Mouse (Mus musculus): ENCODE data around the gene Chst11. TPM values are rescaled to one million over a fixed set of nuclear protein-coding genes. Genes with fewer than 3 reads are reported as not detected.

Chst11 gene
- total RNA-seq, 2 experiments from 2014 or later, result 1.3 to 1.4 TPM

GRCm38 (mm10) chr10:83152723-83153122, 167.4 kb downstream of the Chst11 start:
- intact Hi-C loops (cut with DNase I; ENCODE audit: low total_unique reads), result no loop called here
- no peak for DNase-seq

- intact Hi-C loops (cut with DNase I; ENCODE audit: low total_unique reads), result no loop called here
- DNase-seq, result no peak
Measured at GRCm38 (mm10) chr10:83153374-83153773, 168.1 kb downstream of the Chst11 start.

GRCm38 (mm10) chr10:83153887-83154286, 168.6 kb downstream of the Chst11 start:
- no peak for DNase-seq
- intact Hi-C loops (cut with DNase I; ENCODE audit: low total_unique reads), result no loop called here

DNA sequence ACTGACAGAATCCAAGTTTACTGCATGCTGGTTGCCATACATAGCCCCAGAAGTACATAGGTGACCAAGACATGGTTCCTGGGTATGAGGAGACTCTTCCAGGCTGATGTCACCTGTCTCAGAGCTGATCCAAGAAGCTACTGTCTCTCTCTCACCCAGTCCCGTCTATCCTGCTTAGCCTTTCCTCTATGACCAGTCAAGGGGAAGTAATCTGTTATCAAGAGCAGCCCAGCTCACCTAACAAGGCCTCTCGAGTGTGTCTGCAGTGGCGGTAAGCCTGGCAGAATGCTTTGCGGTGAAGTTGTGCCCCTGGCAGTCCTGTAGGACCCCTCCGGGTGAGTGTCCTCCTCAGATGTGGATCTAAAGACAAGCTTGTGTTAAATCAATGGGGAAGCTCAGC, 172.0 kb downstream of the Chst11 start:
- intact Hi-C loops (cut with DNase I; ENCODE audit: low total_unique reads), result no loop called here
- no peak for DNase-seq

- no peak for DNase-seq
- intact Hi-C loops (cut with DNase I; ENCODE audit: low total_unique reads), result no loop called here
Measured at GRCm38 (mm10) chr10:83158322-83158721, 173.0 kb downstream of the Chst11 start.

DNA sequence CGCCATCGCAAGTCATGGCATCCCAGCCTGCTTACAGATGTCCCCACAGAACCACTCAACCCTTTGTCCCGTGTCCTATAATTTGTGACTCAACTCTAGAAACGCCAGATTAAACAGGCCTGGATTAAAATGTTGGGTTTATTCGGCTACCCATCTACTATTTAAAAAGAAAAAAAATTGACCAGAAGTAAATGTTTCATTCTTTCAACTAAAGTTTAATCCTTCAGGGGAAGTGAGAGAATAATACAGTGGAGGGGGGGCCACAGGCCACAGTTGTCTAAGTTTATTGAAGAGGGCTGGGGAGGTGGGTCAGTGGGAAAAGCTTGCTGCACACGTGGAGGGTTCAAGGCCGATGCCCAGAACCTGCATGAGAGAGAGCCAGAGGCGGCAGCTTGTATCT, 173.9 kb downstream of the Chst11 start:
- intact Hi-C loops (cut with DNase I; ENCODE audit: low total_unique reads), result no loop called here
- DNase-seq, result no peak

DNA sequence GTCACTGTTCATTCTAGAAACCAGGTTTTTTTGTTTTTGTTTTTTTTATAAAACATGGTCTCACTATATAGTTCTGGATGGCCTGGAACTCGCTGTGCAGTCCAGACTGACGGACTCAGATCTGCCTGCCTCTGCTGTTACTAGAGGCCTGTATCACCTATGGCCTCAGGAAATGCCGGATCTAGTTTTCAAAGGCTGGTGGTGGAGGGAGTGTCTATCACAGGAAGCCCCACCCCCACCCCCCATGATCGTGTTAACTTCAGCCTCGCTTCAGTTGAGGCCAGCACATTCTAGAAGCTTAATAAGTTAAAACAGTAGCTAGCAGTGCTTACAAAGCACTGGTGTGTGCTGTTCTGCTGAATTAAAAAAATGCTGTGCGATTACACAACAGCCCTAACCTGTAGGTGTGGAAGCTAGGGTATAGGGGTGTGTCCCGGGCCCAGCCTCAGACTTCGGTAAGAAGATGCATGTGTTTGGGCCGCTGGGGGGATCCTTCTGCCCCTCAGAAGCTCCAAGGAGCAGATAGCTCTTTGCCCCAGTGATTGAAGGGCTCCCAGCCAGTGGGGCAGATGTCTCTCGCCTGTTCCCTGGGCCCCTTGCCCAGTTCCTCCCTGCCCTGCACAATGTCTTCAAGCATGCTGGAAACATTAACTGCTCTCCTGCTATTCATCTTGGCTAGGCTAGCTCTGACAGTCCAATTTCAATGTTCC, 176.5 kb downstream of the Chst11 start:
- intact Hi-C loops (cut with DNase I; ENCODE audit: low total_unique reads), result no loop called here
- peak; percentile 82 for DNase-seq

DNA sequence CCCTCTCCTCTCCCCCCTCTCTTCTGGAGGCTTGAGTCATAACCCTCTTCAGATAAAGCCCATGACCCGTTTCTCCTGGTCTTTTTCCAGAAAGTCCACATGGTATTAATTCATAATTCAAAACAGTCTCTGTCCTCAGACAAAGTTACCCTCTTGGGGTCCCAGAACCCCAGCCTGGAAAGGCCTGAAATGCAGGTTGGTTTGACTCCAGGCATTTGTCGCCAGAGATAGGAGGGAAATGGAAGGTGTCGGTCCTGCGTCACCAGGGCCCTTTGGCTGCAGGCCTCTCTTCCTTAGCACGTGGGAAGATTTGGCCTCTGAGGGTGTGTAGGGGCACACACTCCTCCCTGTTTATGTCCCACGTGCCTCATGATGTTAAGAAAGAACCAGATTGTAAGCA, 178.6 kb downstream of the Chst11 start:
- intact Hi-C loops (cut with DNase I; ENCODE audit: low total_unique reads), result no loop called here
- no peak for DNase-seq

DNA sequence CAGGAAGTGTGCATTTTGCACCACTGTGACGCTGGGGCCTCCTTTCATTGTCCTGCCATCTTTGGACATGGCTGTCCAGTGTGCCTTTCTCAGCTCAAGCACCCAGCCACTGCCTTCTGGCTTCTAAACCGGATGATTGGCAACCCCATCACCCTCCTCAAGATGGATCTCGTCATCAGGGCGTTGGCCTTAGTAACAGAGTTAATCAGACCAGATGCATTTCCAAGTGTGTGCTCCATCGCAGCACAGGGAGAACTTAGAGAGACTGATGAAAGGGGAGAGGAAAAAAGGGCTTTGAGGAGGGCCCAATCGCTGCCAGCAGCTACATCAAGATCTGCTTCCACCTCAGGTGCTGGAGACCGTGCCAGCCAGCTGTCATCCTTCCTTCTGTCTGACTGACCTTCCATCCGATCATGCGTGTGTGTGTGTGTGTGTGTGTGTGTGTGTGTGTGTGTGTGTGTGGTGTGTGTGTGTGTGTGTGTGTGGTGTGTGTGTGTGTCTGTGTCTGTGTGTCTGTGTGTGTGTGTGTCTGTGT, 179.7 kb downstream of the Chst11 start:
- DNase-seq, result no peak

GRCm38 (mm10) chr10:83165521-83166243, 180.4 kb downstream of the Chst11 start:
- DNase-seq, result no peak
- intact Hi-C loops (cut with DNase I; ENCODE audit: low total_unique reads), result no loop called here

More for the DNA sequence above, 179.7 kb downstream of the Chst11 start:
- intact Hi-C loops (cut with DNase I; ENCODE audit: low total_unique reads), result no loop called here

DNA sequence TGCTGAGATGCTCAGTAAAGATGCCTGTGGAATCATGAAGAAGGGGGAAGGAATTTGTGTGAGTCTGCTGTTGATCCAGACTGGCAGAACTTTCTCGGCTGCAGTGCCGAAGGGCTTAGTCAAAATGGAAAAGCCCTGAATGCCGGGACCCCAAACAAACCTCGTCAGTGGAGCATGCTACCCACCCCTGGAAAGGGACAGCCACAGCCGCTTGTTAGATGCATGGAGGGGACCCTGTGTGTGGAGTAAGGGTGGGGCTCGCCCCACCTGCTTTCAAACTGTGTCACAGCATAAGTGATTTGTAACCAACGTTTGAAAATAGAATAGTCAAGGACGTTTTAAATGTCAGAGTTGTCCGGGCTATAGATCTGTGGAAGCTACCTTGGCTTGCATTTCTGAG, 181.0 kb downstream of the Chst11 start:
- no peak for DNase-seq
- intact Hi-C loops (cut with DNase I; ENCODE audit: low total_unique reads), result no loop called here

GRCm38 (mm10) chr10:83167492-83167891, 182.2 kb downstream of the Chst11 start:
- DNase-seq, result no peak
- intact Hi-C loops (cut with DNase I; ENCODE audit: low total_unique reads), result no loop called here

DNA sequence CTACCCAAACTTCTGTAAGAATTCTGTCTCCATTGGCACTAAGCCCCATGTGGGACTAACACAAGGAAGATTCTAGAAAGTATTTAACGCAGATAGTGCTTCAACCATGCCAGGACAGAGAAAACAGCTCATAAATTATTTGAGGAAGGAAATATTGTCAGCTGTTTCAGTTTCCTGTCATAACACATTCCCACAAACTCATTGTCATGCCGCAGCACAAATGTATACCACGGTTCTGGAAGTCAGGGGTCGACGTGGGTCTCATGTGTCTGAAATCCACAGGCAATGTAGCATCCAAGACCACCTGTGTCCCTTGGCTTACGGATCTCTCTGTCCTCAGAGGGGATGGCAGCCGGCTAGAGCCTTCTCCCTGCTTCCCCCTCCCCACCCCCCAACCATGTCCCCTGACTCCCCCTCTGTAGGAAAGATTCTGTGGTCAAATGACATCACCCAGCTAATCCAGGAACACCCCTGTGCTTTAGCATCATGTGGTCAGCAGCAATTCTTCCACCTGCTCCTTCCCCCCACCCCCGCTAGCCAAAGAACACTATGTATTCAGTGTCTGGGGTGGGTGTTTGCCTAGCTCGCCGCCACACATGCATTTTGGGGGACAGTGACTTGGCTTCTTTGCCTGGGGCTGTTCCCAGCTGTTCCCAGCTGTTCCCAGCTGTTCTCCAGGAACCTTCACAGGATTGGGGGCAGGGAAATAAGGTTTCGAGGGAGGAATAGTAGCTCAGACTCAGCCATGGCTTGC, 183.2 kb downstream of the Chst11 start:
- DNase-seq, result no peak
- intact Hi-C loops (cut with DNase I; ENCODE audit: low total_unique reads), result no loop called here

DNA sequence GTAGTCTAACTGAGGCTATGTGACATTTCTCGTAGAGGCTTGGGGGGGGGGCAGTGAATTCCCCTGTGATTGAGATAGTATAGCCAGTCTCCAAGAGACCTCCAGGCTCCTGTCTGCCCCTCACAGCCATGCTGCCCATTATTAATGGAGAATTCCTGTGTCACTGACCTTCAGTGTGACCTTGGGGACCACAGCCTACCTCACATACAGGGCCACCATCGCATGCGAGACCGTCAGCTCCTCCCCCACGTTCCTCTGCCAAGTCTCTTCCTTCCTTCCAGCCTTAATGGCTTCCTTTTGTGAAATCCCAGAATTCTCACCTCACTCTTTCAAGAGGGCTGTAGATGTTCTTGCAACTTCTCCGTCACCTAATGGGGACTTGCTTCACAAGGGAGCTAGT, 184.3 kb downstream of the Chst11 start:
- intact Hi-C loops (cut with DNase I; ENCODE audit: low total_unique reads), result no loop called here
- no peak for DNase-seq

DNA sequence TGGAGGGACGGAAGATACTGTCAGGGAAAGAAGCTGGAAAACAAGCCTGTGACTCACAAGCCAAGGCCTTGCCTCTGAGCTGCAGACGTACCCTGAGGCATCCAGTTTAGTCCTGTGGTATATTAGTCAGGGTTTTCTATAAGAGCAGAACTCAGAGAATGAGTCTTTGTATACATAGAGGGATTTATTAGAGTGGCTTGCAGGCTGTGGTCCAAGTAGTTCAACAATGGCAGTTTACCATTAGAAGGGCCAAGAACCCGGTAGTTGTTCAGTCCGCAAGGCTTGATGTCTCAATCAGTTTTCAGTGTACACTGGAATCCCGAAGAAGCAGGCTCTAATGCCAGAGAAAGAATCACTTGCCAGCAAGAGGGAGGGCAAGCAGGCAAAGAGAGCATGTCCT, 192.9 kb downstream of the Chst11 start:
- intact Hi-C loops (cut with DNase I; ENCODE audit: low total_unique reads), result no loop called here
- no peak for DNase-seq

- DNase-seq, result no peak
- intact Hi-C loops (cut with DNase I; ENCODE audit: low total_unique reads), result no loop called here
Measured at GRCm38 (mm10) chr10:83178661-83179060, 193.4 kb downstream of the Chst11 start.

DNA sequence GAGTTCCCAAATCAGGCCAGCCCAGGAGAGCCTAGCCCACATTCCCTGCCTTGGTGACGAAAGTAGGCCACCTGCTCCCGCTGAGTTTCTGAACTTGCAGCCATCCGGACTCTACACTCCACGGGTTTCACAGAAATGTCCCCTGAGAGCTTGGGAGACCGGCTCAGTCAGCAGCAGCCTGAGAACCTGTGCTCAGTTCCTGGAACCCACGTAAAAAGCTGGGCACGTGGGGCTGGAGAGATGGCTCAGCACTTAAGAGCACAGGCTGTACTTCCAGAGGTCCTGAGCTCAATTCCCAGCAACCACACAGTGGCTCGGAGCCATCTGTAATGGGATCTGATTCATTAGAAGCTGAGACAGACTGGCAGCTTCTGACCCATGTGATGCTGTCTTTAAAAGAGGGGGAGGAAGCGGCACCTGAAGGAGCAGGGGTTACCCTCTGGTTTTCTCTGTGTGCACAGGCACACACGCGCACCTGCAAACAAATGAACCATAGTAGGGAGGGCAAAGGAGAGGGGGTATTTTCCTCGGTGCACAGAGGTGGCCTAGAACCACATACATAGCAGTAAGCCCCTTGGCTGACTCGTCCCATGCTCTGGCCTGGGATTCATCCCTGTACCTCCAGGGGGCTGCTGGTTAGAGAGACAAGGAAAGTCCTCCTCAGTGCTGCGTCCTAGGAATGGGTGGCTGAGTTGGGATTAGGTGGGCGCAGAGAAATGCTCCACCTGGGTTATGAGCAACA, 196.7 kb downstream of the Chst11 start:
- intact Hi-C loops (cut with DNase I; ENCODE audit: low total_unique reads), result loop anchor here (5.0 to 10.0 kb wide), 3 partner anchors 67 to 270 kb away; partner anchors contain the start of gene Chst11
- no peak for DNase-seq

GRCm38 (mm10) chr10:83182573-83182960, 197.3 kb downstream of the Chst11 start:
- intact Hi-C loops (cut with DNase I; ENCODE audit: low total_unique reads), result loop anchor here (5.0 to 10.0 kb wide), 3 partner anchors 68 to 270 kb away; partner anchors contain the start of gene Chst11
- peak; percentile 75 for DNase-seq

Data from gastrocnemius, postnatal 14 days (tissue).